Mouse (Mus musculus) bone marrow macrophage, adult 2 months (primary cell): ENCODE data around the gene Fuca1.

ENCODE experiments used
- CTCF ChIP-seq: IDR thresholded peaks from 2 replicates; pipeline ENCODE4 v1.5.1; 2012; ENCODE audit warnings: low read depth, mild to moderate bottlenecking, low read length, moderate library complexity
- POLR2A ChIP-seq: IDR thresholded peaks from 2 replicates; pipeline ENCODE4 v1.6.1; 2012; ENCODE audit warnings: mild to moderate bottlenecking, low read depth, low read length, borderline replicate concordance

- TF ChIP-seq POLR2A (no peak), CTCF (no peak)
Measured at GRCm38 (mm10) chr4:135906633-135907032, 13.9 kb upstream of the Fuca1 start.
